ENCODE assay signal across 13 mouse cellular contexts in the genomic region with DNA sequence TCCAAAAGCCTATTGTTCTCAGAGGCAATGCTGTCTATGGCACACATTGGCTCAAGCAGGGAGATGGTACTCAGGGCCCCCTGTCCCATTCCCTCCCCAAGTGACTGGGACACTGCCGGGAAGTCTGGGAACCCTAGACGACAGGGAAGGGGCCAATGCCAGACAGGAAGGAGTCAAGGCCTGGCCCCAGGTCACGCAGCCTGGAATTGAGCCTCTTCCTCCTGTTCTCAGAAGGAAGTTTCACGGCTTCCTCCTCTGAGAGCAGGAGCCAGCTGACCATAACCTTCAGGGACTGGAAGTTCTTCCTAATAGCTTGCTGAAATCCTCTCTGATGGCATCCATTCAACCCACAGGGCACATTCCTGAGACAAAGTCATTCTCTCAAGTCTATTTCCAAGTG. TPM values are rescaled to one million over a fixed set of nuclear protein-coding genes. Genes with fewer than 3 reads are reported as not detected.
A peak's percentile ranks its signal among the peaks of the same experiment; 100 is the strongest.
DNase-seq lines count a peak whose midpoint lies in the region; ATAC-seq lines count a peak whose summit lies in the region.
"Had no signal": no experiment of that assay in that cellular context is flagged by ENCODE, and none has a peak within 500 bp of the region (broad histone marks: within the 10 kb centered on the region; RNA-seq: fewer than 3 reads in every experiment).

No protein-coding gene starts in this region.

- H3K4me3 ChIP-seq in heart, embryonic 16.5 days (ENCODE audit: low read length), result no peak overlapping the region
- H3K4me3 ChIP-seq in hindbrain, embryonic 16.5 days (ENCODE audit: low read length), result no peak overlapping the region
- H3K4me3 ChIP-seq: forebrain, embryonic 13.5 days had no signal

- ATAC-seq in heart, embryonic 16.5 days (replicated peaks; ENCODE audit: extremely low read depth, insufficient read depth, low FRiP score), result peak; percentile 18; the same call in 1 of the 2 replicates
- ATAC-seq in erythroblast, adult 5-6 weeks (replicated peaks; ENCODE audit: low FRiP score, poor library complexity, severe bottlenecking), result no peak
- no peak for ATAC-seq in hindbrain, embryonic 16.5 days
- ATAC-seq: forebrain, embryonic 13.5 days had no signal

- H3K9me3 ChIP-seq in heart, embryonic 16.5 days (replicated peaks; ENCODE audit: control insufficient read depth, low read length), result no peaks in the 10 kb centered on the region
- no peaks in the 10 kb centered on the region for H3K9me3 ChIP-seq in hindbrain, embryonic 16.5 days (ENCODE audit: control insufficient read depth, low read length)
- H3K9me3 ChIP-seq: forebrain, embryonic 13.5 days had no signal

- peak; percentile 40 for DNase-seq in gastrocnemius, postnatal 25 days
- DNase-seq in gastrocnemius, adult 8-10 months (ENCODE audit: low spot score in 2 of 2), result no peak
- DNase-seq in kidney, postnatal 25 days, result peak; percentile 56 to 75
- DNase-seq in lung, postnatal 14 days, result peak; percentile 36
- DNase-seq in frontal cortex, postnatal 14 days (ENCODE audit: low spot score in 2 of 2), result no peak
- DNase-seq: cerebellum, adult 8-10 months had no signal

- no peaks in the 10 kb centered on the region for H3K27me3 ChIP-seq in heart, embryonic 16.5 days (ENCODE audit: control insufficient read depth, insufficient read depth, low read length)
- H3K27me3 ChIP-seq in hindbrain, embryonic 16.5 days (replicated peaks; ENCODE audit: control insufficient read depth, insufficient read depth, low read length), result no peaks in the 10 kb centered on the region
- H3K27me3 ChIP-seq: forebrain, embryonic 13.5 days had no signal

- peaks cover 5% of the 10 kb centered on the region; the same call in 1 of the 2 replicates for H3K36me3 ChIP-seq in heart, embryonic 16.5 days (ENCODE audit: control insufficient read depth, insufficient read depth)
- no peaks in the 10 kb centered on the region for H3K36me3 ChIP-seq in hindbrain, embryonic 16.5 days (ENCODE audit: control insufficient read depth, insufficient read depth, low read length)

- peaks cover 51% of the 10 kb centered on the region for H3K4me1 ChIP-seq in heart, embryonic 16.5 days (ENCODE audit: control insufficient read depth, insufficient read depth, low read length)
- H3K4me1 ChIP-seq in hindbrain, embryonic 16.5 days (ENCODE audit: control insufficient read depth, insufficient read depth, low read depth, low read length), result peaks cover 9% of the 10 kb centered on the region
- H3K4me1 ChIP-seq: forebrain, embryonic 13.5 days had no signal

- H3K9ac ChIP-seq in heart, embryonic 16.5 days (ENCODE audit: low read length), result no peak overlapping the region
- H3K9ac ChIP-seq in hindbrain, embryonic 16.5 days (ENCODE audit: low read depth, low read length), result no peak overlapping the region
- H3K9ac ChIP-seq: forebrain, embryonic 13.5 days had no signal

- WGBS in heart, embryonic 16.5 days, result 57% methylated on average over 4 of the region's 4 CpGs
- 76% methylated on average over 4 of the region's 4 CpGs for WGBS in hindbrain, embryonic 16.5 days

- H3K27ac ChIP-seq in heart, embryonic 16.5 days (ENCODE audit: low read length), result peak overlapping the region; percentile 60
- H3K27ac ChIP-seq in hindbrain, embryonic 16.5 days (ENCODE audit: low read depth, low read length), result no peak overlapping the region
- H3K27ac ChIP-seq: forebrain, embryonic 13.5 days had no signal

- H3K4me2 ChIP-seq in heart, embryonic 16.5 days (ENCODE audit: low read depth, low read length), result no peak overlapping the region
- no peak overlapping the region for H3K4me2 ChIP-seq in hindbrain, embryonic 16.5 days (ENCODE audit: low read length)
- H3K4me2 ChIP-seq: forebrain, embryonic 13.5 days had no signal

RNA-seq across cellular contexts. Expression of gene Ggta1, which starts 29.6 kb away (rescaled TPM):
- total RNA-seq in gastrocnemius, postnatal 25 days (2021), result 10 to 100 TPM in 1 of 2 experiments, 1 to 10 TPM in 1; 8.7 to 10.2 TPM
- total RNA-seq in gastrocnemius, adult 8-10 months (2022), result 1 to 10 TPM; 3.3 to 5.5 (median 4.0) TPM
- 28.6 and 30.9 TPM in 2 replicates for polyA plus RNA-seq in heart, embryonic 16.5 days (2015; fragmentation: Nextera tagmentation; extraction: Ambion mirVana)
- 7.9 and 9.8 TPM in 2 replicates for total RNA-seq in erythroblast, adult 5-6 weeks (2015; ENCODE audit: low replicate concordance)
- total RNA-seq in erythroblast, adult 5-6 weeks (2017; ENCODE audit: low replicate concordance), result 18.4 and 20.8 TPM in 2 replicates
- polyA plus RNA-seq in hindbrain, embryonic 16.5 days (2015; fragmentation: Nextera tagmentation; extraction: Ambion mirVana), result 7.1 and 9.2 TPM in 2 replicates

RNA-seq across cellular contexts. Expression of gene 4930402F06Rik, which starts 36.5 kb away (rescaled TPM):
- not detected for total RNA-seq in gastrocnemius, postnatal 25 days (2021)
- not detected for total RNA-seq in gastrocnemius, adult 8-10 months (2022)
- polyA plus RNA-seq in heart, embryonic 16.5 days (2015; fragmentation: Nextera tagmentation; extraction: Ambion mirVana), result not detected in 2 replicates
- total RNA-seq in erythroblast, adult 5-6 weeks (2015; ENCODE audit: low replicate concordance), result not detected in 2 replicates
- not detected in 2 replicates for total RNA-seq in erythroblast, adult 5-6 weeks (2017; ENCODE audit: low replicate concordance)
- not detected in 2 replicates for polyA plus RNA-seq in hindbrain, embryonic 16.5 days (2015; fragmentation: Nextera tagmentation; extraction: Ambion mirVana)
- polyA plus RNA-seq: C2C12; forebrain, embryonic 13.5 days; large intestine, adult 2 months; liver, embryonic 16.5 days had no signal

Comparison
In these comparisons a context has a peak if more than half of its experiments do, and no peak if none do; other contexts are left out.
1. DNase-seq: peak in gastrocnemius, postnatal 25 days (single experiment), kidney, postnatal 25 days (2 of 2) and lung, postnatal 14 days (single experiment); none in gastrocnemius, adult 8-10 months (0 of 2) and frontal cortex, postnatal 14 days (0 of 2).